Mouse (Mus musculus) MEL (cell line): ENCODE results near the gene Osbpl9. TPM values are rescaled to one million over a fixed set of nuclear protein-coding genes. Genes with fewer than 3 reads are reported as not detected.

ENCODE experiments used
- DNase-seq: peaks from one replicate; pipeline ENCODE4 v3.0.0; 2011; ENCODE audit warnings: low read depth, low spot score
- H3K27ac ChIP-seq: 2 replicates; pipeline ENCODE4 v1.5.1; 2012; ENCODE audit warnings: low read depth, mild to moderate bottlenecking, control low read depth, low read length, moderate library complexity; ENCODE audit not compliant: control insufficient read depth
- H3K27me3 ChIP-seq, 2 experiments: fragments of 150-350 bp in 1 of 2; sonication (generic) in 1 of 2; 2 replicates each; pipeline ENCODE4 v1.6.1; 2012; ENCODE audit warnings: low read length in 2 of 2, mild to moderate bottlenecking in 2 of 2, improper control_type of control experiment in 1 of 2, moderate library complexity in 1 of 2; ENCODE audit not compliant: insufficient read depth in 2 of 2, control insufficient read depth in 1 of 2
- H3K36me3 ChIP-seq, 2 experiments: 2 replicates each; pipeline ENCODE4 v1.6.1; 2012 to 2014; ENCODE audit warnings: low read length in 2 of 2, improper control_type of control experiment in 1 of 2, inconsistent platforms in 1 of 2, mild to moderate bottlenecking in 1 of 2; ENCODE audit not compliant: insufficient read depth in 2 of 2, control insufficient read depth in 1 of 2
- H3K4me1 ChIP-seq, 2 experiments: fragments of 150-350 bp in 1 of 2; sonication (generic) in 1 of 2; 2 replicates each; pipeline ENCODE4 v1.6.1; 2012; ENCODE audit warnings: low read length in 2 of 2, improper control_type of control experiment in 1 of 2, mild to moderate bottlenecking in 1 of 2; ENCODE audit not compliant: insufficient read depth in 2 of 2, control insufficient read depth in 1 of 2
- H3K4me3 ChIP-seq, 2 experiments: fragments of 150-350 bp in 1 of 2; sonication (generic) in 1 of 2; 2 replicates each; pipeline ENCODE4 v1.5.1; 2012; ENCODE audit warnings: low read depth in 2 of 2, low read length in 2 of 2, mild to moderate bottlenecking in 2 of 2, moderate library complexity in 2 of 2, control low read depth in 1 of 2, improper control_type of control experiment in 1 of 2; ENCODE audit not compliant: control insufficient read depth in 1 of 2, insufficient read depth in 1 of 2
- H3K79me2 ChIP-seq: 2 replicates; pipeline ENCODE4 v1.6.1; 2012; ENCODE audit warnings: mild to moderate bottlenecking, low read length, moderate library complexity; ENCODE audit not compliant: control insufficient read depth, poor library complexity, insufficient read depth
- H3K9ac ChIP-seq: 2 replicates; pipeline ENCODE4 v1.6.1; 2012; ENCODE audit warnings: low read depth, mild to moderate bottlenecking, control low read depth, low read length, moderate library complexity; ENCODE audit not compliant: control insufficient read depth, poor library complexity, severe bottlenecking
- H3K9me3 ChIP-seq: fragments of 150-350 bp; sonication (generic); replicated peaks from 2 replicates; pipeline ENCODE4 v1.6.1; 2012; ENCODE audit warnings: mild to moderate bottlenecking, low read length, improper control_type of control experiment, moderate library complexity; ENCODE audit not compliant: insufficient read depth
- BHLHE40 ChIP-seq: IDR thresholded peaks from 2 replicates; pipeline ENCODE4 v1.6.1; 2012; ENCODE audit warnings: low read depth, mild to moderate bottlenecking, inconsistent platforms, low read length, improper control_type of control experiment, borderline replicate concordance
- CHD1 ChIP-seq: IDR thresholded peaks from 2 replicates; pipeline ENCODE4 v1.6.1; 2012; ENCODE audit warnings: low read depth, mild to moderate bottlenecking, inconsistent platforms, low read length, improper control_type of control experiment
- CHD2 ChIP-seq: IDR thresholded peaks from 2 replicates; pipeline ENCODE4 v1.6.1; 2011; ENCODE audit warnings: low read length, improper control_type of control experiment
- EP300 ChIP-seq, 2 experiments: IDR thresholded peaks; 2 replicates each; pipeline ENCODE4 v1.6.1; 2011; ENCODE audit warnings: improper control_type of control experiment in 2 of 2, low read length in 2 of 2, low read depth in 1 of 2, mild to moderate bottlenecking in 1 of 2
- GABPA ChIP-seq: IDR thresholded peaks from 2 replicates; pipeline ENCODE4 v1.6.1; 2012; ENCODE audit warnings: low read depth, mild to moderate bottlenecking, inconsistent platforms, low read length, improper control_type of control experiment, moderate library complexity
- JUND ChIP-seq: IDR thresholded peaks from 2 replicates; pipeline ENCODE4 v1.6.1; 2011; ENCODE audit warnings: low read depth, mild to moderate bottlenecking, improper control_type of control experiment, low read length
- MAFK ChIP-seq: IDR thresholded peaks from 2 replicates; pipeline ENCODE4 v1.6.1; 2011; ENCODE audit warnings: low read depth, mild to moderate bottlenecking, low read length, improper control_type of control experiment, borderline replicate concordance
- MAZ ChIP-seq: IDR thresholded peaks from 2 replicates; pipeline ENCODE4 v1.6.1; 2012; ENCODE audit warnings: low read depth, mild to moderate bottlenecking, inconsistent platforms, low read length, improper control_type of control experiment
- MXI1 ChIP-seq: IDR thresholded peaks from 2 replicates; pipeline ENCODE4 v1.6.1; 2011; ENCODE audit warnings: mild to moderate bottlenecking, low read depth, low read length, improper control_type of control experiment
- MYB ChIP-seq: IDR thresholded peaks from 2 replicates; pipeline ENCODE4 v1.6.1; 2011; ENCODE audit warnings: mild to moderate bottlenecking, low read depth, low read length, improper control_type of control experiment
- POLR2AphosphoS2 ChIP-seq: IDR thresholded peaks from 2 replicates; pipeline ENCODE4 v1.6.1; 2011; ENCODE audit warnings: low read length, improper control_type of control experiment
- RAD21 ChIP-seq: IDR thresholded peaks from 2 replicates; pipeline ENCODE4 v1.6.1; 2011; ENCODE audit warnings: mild to moderate bottlenecking, low read depth, low read length, improper control_type of control experiment
- TBP ChIP-seq: IDR thresholded peaks from 2 replicates; pipeline ENCODE4 v1.8.0; 2011; ENCODE audit warnings: low read depth, low read length, improper control_type of control experiment
- USF2 ChIP-seq, 2 experiments: IDR thresholded peaks; 2 replicates each; pipeline ENCODE4 v1.6.1; 2011 to 2012; ENCODE audit warnings: improper control_type of control experiment in 2 of 2, low read length in 2 of 2, borderline replicate concordance in 1 of 2, inconsistent platforms in 1 of 2, low read depth in 1 of 2, mild to moderate bottlenecking in 1 of 2; ENCODE audit not compliant: insufficient read depth in 1 of 2
- ZMIZ1 ChIP-seq: IDR thresholded peaks from 2 replicates; pipeline ENCODE4 v1.6.1; 2012; ENCODE audit warnings: low read depth, mild to moderate bottlenecking, inconsistent platforms, low read length, improper control_type of control experiment, moderate library complexity
- polyA plus RNA-seq, 2 experiments: library from polyadenylated mRNA; stranded (reverse) in 1 of 2; unstranded in 1 of 2; fragments of >175 nt in 1 of 2; fragments of >200 nt in 1 of 2; gene quantifications; 2 replicates each; pipeline versions ENCODE4 v1.2.1 to v1.2.4; 2012; ENCODE audit warnings: low replicate concordance in 2 of 2, low read depth in 1 of 2; ENCODE audit not compliant: insufficient read length in 2 of 2, insufficient read depth in 1 of 2, missing spikeins in 1 of 2
- total RNA-seq: library from RNA; depleted of rRNA; stranded (reverse); fragments of 300-350 nt; gene quantifications from 2 replicates; pipeline ENCODE4 v1.2.3, GENCODE M21; 2012; rRNA removed

Osbpl9 gene
- total and polyA plus RNA-seq, 3 experiments = 14.9 to 42.6 TPM; not detected in 1

DNA sequence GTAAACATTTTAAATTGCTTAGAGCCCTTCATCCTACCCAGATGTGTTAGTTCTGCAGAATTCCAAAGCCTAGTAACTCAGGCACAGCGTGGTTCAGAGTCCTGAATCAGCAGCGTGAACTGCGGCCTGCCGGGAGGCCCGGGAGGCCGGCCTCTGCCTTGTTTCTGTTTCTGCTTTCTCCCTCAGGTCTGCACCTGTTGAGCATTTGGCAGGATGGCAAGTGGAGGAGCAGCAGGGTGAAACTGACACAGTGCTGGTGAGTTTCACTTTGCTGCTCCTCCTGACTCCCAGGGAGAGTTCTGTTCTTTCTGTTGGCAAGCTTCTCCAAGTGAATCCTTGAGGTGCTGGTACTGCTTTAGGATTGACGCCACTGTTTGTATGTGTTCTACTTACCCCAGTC is 184.6 kb downstream of the Osbpl9 start:
- H3K79me2 ChIP-seq = no peaks in the 10 kb centered on the region; the same call in 1 of the 2 replicates
- H3K36me3 ChIP-seq = peaks cover 0 to 21% of the 10 kb centered on the region in 2 experiments; a peak in 2 of 4 replicates
- H3K27me3 ChIP-seq = no peaks in the 10 kb centered on the region
- TF ChIP-seq BHLHE40 (no peak), USF2 (IDR thresholded peaks at IDR 0.05; ENCODE audit: borderline replicate concordance in 1 of 2, insufficient read depth in 1 of 2, low read depth in 1 of 2, low read length in 2 of 2) (no peak), JUND (no peak), CHD1 (no peak), MAFK (no peak), MYB (no peak), EP300 (IDR thresholded peaks at IDR 0.05; ENCODE audit: low read depth in 1 of 2, low read length in 2 of 2) (no peak), MXI1 (no peak)
- H3K4me1 ChIP-seq = no peaks in the 10 kb centered on the region
- H3K4me3 ChIP-seq = no peak overlapping the region
- no peaks in the 10 kb centered on the region for H3K9me3 ChIP-seq
- no peak overlapping the region for H3K27ac ChIP-seq
- no peak overlapping the region for H3K9ac ChIP-seq
- no peak for DNase-seq

DNA sequence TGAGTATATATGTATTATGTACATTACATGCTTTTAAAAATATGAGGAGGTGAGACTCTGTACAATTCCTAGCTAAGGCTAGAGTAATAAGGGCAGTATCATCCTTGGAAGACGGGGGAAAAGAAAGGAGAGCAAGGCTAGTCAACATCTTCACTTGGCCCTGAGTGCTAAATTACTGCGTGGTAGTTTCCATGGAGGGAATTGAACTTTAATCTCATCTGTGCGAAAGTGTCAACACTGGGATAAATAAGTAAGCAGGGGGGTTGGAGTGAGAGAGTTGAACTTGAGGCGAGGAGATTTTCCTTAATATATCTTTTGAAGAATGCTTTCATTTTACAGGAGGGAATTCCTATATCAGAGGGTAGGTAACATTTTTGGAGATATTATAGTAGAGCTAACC is 188.0 kb downstream of the Osbpl9 start:
- no peak for DNase-seq
- no peak overlapping the region for H3K27ac ChIP-seq
- H3K9ac ChIP-seq = no peak overlapping the region
- H3K4me3 ChIP-seq = no peak overlapping the region
- H3K79me2 ChIP-seq = peaks cover 5% of the 10 kb centered on the region; the same call in 1 of the 2 replicates
- TF ChIP-seq RAD21 (no peak), TBP (no peak), POLR2AphosphoS2 (no peak), ZMIZ1 (no peak), MAZ (no peak), MAFK (no peak), GABPA (no peak), MYB (no peak), CHD2 (no peak)
- TF ChIP-seq, all 39 proteins: peak for 0
- H3K36me3 ChIP-seq = peaks cover 0 to 11% of the 10 kb centered on the region in 2 experiments; a peak in 2 of 4 replicates
- H3K4me1 ChIP-seq = no peaks in the 10 kb centered on the region
- H3K9me3 ChIP-seq = no peaks in the 10 kb centered on the region
- H3K27me3 ChIP-seq = no peaks in the 10 kb centered on the region

Other genes with a start within 250 kb of the Osbpl9 start
- gene Nrd1, start 201.6 kb downstream of the Osbpl9 start, total RNA-seq = 24.2 and 27.7 TPM in 2 replicates
- gene Nrd1, start 201.6 kb downstream of the Osbpl9 start, polyA plus RNA-seq = 100 to 1,000 TPM in 1 of 2 experiments, 10 to 100 TPM in 1; 72.7 to 883 TPM
- not detected in 2 replicates for gene Calr4, start 32.2 kb upstream of the Osbpl9 start, total RNA-seq
- gene Calr4, start 32.2 kb upstream of the Osbpl9 start, polyA plus RNA-seq = under 1 TPM in 1 of 2 experiments, not detected in 1; 0.04 TPM
- 19.7 and 21.6 TPM in 2 replicates for gene Eps15, start 78.0 kb upstream of the Osbpl9 start, total RNA-seq
- 100 to 1,000 TPM in 1 of 2 experiments, 10 to 100 TPM in 1; 53.3 to 107 TPM for gene Eps15, start 78.0 kb upstream of the Osbpl9 start, polyA plus RNA-seq
- gene Ttc39a, start 204.4 kb upstream of the Osbpl9 start, total RNA-seq = 1.8 and 2.8 TPM in 2 replicates
- gene Ttc39a, start 204.4 kb upstream of the Osbpl9 start, polyA plus RNA-seq = 1 to 10 TPM in 1 of 2 experiments, not detected in 1; 4.2 TPM